Mouse (Mus musculus): ENCODE data around the gene Dhx8. TPM values are rescaled to one million over a fixed set of nuclear protein-coding genes. Genes with fewer than 3 reads are reported as not detected.
A peak's percentile ranks its signal among the peaks of the same experiment; 100 is the strongest.

Gene Dhx8
- polyA plus RNA-seq, 1 experiment from 2014 or later = 34.3 TPM

DNA sequence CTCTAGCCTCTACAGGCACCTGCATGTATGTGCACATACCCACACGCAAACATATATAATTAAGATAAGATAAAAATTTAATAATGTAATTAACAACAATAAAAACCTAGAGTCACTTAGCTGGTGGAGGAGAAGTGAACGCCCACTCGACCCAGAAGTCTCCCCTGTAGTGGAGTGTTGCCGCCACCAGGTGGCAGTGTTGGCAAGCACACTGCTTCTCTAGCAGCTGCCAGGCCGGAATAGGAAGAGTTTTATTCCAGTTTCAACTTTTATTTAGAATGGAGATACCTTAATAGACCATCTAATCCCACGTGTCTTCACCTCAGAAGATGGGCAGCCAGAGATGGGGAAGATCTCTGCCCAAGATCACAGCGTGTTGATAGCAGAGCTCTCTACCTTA, 80.5 kb downstream of the Dhx8 start:
- Histone ChIP-seq H3K9ac (no peak overlapping the region), H3K4me1 (ENCODE audit: insufficient read depth) (peaks cover 5% of the 10 kb centered on the region; the same call in 1 of the 2 replicates), H3K36me3 (ENCODE audit: insufficient read depth) (no peaks in the 10 kb centered on the region), H3K27me3 (ENCODE audit: insufficient read depth, low read length) (0 out of 2 replicates have a peak, but pooled peaks cover 7% of the 10 kb centered on the region), H3K27ac (ENCODE audit: low read depth) (no peak overlapping the region), H3K4me3 (ENCODE audit: low read depth, low read length) (no peak overlapping the region), H3K4me2 (no peak overlapping the region), H3K9me3 (ENCODE audit: low read depth, low read length) (no peaks in the 10 kb centered on the region)
- no peak for ATAC-seq (ENCODE audit: insufficient read depth)
- peak; percentile 98 for TF ChIP-seq CTCF (IDR thresholded peaks at IDR 0.05; ENCODE audit: low read depth)
- WGBS = 1% methylated on average over 7 of the region's 7 CpGs
- peak; percentile 92 for DNase-seq

DNA sequence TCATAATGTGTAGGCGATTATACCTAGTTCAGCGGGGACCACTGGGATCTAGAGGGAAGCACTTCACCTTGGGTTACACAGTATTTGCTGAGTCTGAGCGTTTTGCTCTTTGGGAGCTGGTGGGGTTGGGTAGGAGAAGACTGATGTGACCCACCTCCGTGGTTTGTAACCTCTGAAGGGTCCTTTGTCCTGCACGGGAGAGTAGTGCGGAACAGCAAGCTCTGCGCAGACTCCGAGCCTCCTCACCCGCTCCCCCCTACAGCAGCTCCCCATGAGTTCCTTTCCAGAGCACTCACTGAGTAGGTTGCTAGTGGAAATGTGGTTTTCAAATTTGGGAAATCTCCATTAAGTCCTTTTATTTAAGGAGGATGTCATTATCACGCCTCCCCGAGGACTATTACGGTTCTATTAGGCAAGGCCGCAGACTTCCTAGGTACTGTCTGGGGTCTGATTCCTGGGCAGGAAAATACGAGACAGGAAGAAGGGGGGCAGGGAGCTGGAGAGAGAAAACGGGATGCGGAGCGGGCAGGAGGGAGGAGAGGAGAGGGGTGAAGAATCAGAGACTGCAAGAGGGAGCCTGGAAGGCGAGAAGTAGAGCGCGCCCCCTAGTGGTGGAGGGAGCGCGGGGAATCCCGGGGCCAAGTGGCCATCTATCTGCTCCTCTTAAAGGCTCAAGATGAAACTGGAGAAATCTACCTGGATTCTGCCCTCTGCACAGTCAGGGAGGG, 81.8 kb downstream of the Dhx8 start:
- TF ChIP-seq CTCF (IDR thresholded peaks at IDR 0.05; ENCODE audit: low read depth) = peak; percentile 94
- peak; percentile 68 for ATAC-seq (ENCODE audit: insufficient read depth)
- no peak overlapping the region for H3K4me3 ChIP-seq (ENCODE audit: low read depth, low read length)

DNA sequence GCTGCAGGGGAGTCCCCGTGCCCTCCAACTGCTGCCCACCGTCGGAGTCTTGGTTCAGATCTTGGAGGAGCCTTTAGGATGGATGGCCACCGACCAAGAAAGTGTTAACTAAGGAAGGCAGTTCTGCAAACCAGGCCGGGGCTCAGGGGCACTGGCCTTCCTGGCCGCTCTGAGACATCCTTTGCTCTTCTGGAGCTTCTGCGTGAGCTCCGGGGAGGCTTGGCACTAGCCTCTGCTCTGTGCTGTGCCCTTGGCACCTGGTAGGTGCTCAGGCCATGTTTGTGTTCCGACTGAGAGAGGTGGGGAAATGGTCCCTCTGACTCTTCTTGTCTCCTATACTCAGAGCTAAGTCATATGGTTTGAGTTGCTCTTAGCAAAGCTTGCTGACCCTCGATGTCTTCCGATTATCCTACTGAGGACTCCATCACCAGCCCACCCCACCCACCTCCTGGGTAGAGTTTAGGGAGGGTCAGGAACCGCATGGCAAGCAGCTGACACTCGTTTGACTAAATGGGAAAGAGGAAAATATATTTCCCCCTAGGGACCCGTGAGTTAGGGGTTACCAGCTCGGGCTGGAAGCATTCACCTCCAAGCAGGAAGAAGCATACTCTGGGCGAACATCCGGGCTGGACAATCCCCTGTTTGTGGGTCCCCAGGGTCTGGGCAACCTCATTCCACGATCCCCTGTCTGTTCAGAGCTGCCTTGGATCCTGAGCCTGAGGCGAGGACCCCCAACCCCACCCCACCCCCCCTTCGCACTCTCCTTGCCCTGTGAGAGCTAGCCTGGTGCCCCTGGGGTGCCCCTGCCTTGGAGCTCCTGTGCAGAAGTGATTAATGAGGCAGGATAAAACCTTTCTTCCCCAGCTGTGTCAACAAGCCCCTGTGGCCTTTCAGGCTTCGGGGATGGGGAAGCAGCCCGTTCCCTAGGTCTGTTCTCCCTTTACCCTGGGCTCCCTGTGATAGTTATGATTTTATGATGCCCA, 82.7 kb downstream of the Dhx8 start:
- Histone ChIP-seq H3K27me3 (ENCODE audit: insufficient read depth, low read length) (0 out of 2 replicates have a peak, but pooled peaks cover 7% of the 10 kb centered on the region), H3K36me3 (ENCODE audit: insufficient read depth) (no peaks in the 10 kb centered on the region), H3K4me1 (ENCODE audit: insufficient read depth) (peaks cover 5% of the 10 kb centered on the region; the same call in 1 of the 2 replicates), H3K4me2 (peak overlapping the region; percentile 46), H3K9me3 (ENCODE audit: low read depth, low read length) (no peaks in the 10 kb centered on the region), H3K27ac (ENCODE audit: low read depth) (no peak overlapping the region), H3K4me3 (ENCODE audit: low read depth, low read length) (no peak overlapping the region), H3K9ac (no peak overlapping the region)
- no peak; the same call in 1 of the 2 replicates for ATAC-seq (ENCODE audit: insufficient read depth)
- 15% methylated on average over 22 of the region's 22 CpGs for WGBS
- TF ChIP-seq CTCF (IDR thresholded peaks at IDR 0.05; ENCODE audit: low read depth) = no peak
- DNase-seq = no peak

More for the DNA sequence above, 81.8 kb downstream of the Dhx8 start:
- peaks cover 5% of the 10 kb centered on the region; the same call in 1 of the 2 replicates for H3K4me1 ChIP-seq (ENCODE audit: insufficient read depth)
- no peak overlapping the region for H3K9ac ChIP-seq
- peak overlapping the region; percentile 46 for H3K4me2 ChIP-seq
- no peaks in the 10 kb centered on the region for H3K36me3 ChIP-seq (ENCODE audit: insufficient read depth)
- DNase-seq = peak; percentile 92
- 18% methylated on average over 23 of the region's 23 CpGs for WGBS
- 0 out of 2 replicates have a peak, but pooled peaks cover 7% of the 10 kb centered on the region for H3K27me3 ChIP-seq (ENCODE audit: insufficient read depth, low read length)
- no peaks in the 10 kb centered on the region for H3K9me3 ChIP-seq (ENCODE audit: low read depth, low read length)
- no peak overlapping the region for H3K27ac ChIP-seq (ENCODE audit: low read depth)

Other genes with a start within 250 kb of the Dhx8 start
- 20.9 and 21.0 TPM in 2 replicates for gene Brca1, start 181.0 kb upstream of the Dhx8 start, polyA plus RNA-seq (2014; fragmentation: Nextera tagmentation; extraction: Ambion mirVana)
- gene Nbr1, start 180.8 kb upstream of the Dhx8 start, polyA plus RNA-seq (2014; fragmentation: Nextera tagmentation; extraction: Ambion mirVana) = 59.2 and 62.4 TPM in 2 replicates
- gene Tmem106a, start 150.7 kb upstream of the Dhx8 start, polyA plus RNA-seq (2014; fragmentation: Nextera tagmentation; extraction: Ambion mirVana) = 3.3 and 5.2 TPM in 2 replicates
- gene Gm11634, start 133.7 kb upstream of the Dhx8 start, polyA plus RNA-seq (2014; fragmentation: Nextera tagmentation; extraction: Ambion mirVana) = not detected in 2 replicates
- gene Rdm1, start 105.7 kb upstream of the Dhx8 start, polyA plus RNA-seq (2014; fragmentation: Nextera tagmentation; extraction: Ambion mirVana) = 33.1 and 33.4 TPM in 2 replicates
- 2.1 and 2.8 TPM in 2 replicates for gene Arl4d, start 67.4 kb upstream of the Dhx8 start, polyA plus RNA-seq (2014; fragmentation: Nextera tagmentation; extraction: Ambion mirVana)
- 14.6 and 14.8 TPM in 2 replicates for gene Etv4, start 52.5 kb downstream of the Dhx8 start, polyA plus RNA-seq (2014; fragmentation: Nextera tagmentation; extraction: Ambion mirVana)
- gene Meox1, start 161.5 kb downstream of the Dhx8 start, polyA plus RNA-seq (2014; fragmentation: Nextera tagmentation; extraction: Ambion mirVana) = 7.9 and 9.3 TPM in 2 replicates
- not detected in 2 replicates for gene Sost, start 234.1 kb downstream of the Dhx8 start, polyA plus RNA-seq (2014; fragmentation: Nextera tagmentation; extraction: Ambion mirVana)

Measured in lung, embryonic 14.5 days (tissue).